Mouse (Mus musculus) thymus, postnatal 36 days (tissue): ENCODE results near the gene Sertm1.

Experiments
- DNase-seq, 2 experiments: peaks; one replicate each; pipeline ENCODE4 v3.0.0; 2022; ENCODE audit warnings: mixed read lengths in 2 of 2

The Sertm1 gene

DNA sequence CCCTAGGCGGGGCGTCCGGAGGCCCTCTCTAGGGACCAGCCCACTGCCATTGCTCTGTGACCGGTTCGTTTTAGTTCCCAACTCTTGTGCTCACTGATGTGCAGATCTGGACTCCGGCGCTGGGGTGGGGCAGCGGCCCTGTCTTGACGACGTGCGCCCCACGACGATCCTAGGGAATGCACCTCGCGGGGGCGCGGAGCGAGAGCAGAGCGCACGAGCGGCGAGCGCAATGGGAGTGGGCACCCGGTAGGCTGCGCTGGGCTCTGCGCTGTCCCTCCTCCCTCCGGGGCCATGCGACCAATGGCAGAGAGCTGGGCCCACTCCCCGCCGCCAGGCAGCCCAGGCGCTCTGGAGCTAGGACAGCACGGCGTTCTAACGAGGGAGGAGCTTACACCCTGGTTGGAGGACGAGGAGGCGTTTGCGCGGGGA, at the start of gene Sertm1:
Sertm1 (minus strand) TSS at position 245 of the 429 bp plus-strand sequence.
- no peak for DNase-seq

GRCm38 (mm10) chr3:54964948-54965506, 49.3 kb upstream of the Sertm1 start:
- no peak for DNase-seq

DNA sequence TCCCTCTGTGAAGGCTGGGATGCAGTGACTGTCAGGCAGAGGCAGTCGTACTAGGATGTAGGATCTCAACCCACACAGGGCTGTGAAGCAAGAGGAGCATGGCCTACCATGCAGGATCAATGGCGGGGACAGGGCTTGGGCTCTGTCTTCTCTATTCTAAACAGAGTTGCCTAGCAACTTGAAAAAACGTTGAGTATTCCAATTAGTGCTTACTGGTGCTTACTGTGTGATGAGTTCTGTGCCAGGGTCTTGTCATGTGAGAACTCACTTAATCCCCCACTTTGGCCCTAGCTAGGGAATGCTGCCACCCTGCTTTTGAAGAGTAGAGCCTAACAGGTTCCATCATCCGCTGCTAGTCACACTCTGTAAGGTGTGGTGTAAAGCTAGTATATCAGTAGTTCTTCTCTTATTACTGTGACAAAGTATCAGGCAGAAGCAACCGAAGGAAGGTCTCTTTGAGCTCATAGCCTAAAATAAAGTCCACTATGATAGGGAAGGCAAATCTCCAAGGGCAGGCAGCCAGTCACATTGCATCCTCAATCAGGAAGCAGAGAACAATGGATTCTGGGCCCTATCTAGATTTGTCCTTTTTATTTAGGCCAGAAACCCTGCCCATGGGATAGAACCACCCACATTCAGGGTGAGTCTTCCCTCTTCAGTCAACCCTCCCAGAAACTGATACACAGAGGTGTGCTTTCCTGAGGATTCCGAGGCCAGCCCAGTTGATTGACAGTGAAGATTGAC, 27.6 kb upstream of the Sertm1 start:
- no peak for DNase-seq

- no peak for DNase-seq
These were observed 18.8 kb upstream of the Sertm1 start for GRCm38 (mm10) chr3:54934535-54934934.

DNA sequence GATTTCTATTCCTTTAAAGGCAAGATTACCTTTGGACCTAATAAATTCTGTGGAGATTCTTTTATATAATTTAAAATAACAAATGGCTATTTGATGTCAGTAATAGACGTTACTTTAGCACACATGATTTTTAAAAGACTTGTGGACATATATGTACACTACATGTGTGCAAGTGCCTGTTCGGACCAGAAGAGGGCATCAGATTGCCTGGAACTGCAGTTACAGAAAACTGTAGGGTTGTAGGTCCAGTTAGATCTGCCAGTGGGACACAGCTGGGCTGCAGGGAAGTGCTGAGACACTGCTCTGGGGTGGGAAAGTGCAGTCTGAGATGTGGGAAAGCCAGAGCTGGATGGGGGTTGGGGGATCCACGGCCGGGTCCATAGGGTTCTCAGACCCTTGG, 16.9 kb upstream of the Sertm1 start:
- no peak for DNase-seq

GRCm38 (mm10) chr3:54920425-54920824, 4.7 kb upstream of the Sertm1 start:
- no peak for DNase-seq

DNA sequence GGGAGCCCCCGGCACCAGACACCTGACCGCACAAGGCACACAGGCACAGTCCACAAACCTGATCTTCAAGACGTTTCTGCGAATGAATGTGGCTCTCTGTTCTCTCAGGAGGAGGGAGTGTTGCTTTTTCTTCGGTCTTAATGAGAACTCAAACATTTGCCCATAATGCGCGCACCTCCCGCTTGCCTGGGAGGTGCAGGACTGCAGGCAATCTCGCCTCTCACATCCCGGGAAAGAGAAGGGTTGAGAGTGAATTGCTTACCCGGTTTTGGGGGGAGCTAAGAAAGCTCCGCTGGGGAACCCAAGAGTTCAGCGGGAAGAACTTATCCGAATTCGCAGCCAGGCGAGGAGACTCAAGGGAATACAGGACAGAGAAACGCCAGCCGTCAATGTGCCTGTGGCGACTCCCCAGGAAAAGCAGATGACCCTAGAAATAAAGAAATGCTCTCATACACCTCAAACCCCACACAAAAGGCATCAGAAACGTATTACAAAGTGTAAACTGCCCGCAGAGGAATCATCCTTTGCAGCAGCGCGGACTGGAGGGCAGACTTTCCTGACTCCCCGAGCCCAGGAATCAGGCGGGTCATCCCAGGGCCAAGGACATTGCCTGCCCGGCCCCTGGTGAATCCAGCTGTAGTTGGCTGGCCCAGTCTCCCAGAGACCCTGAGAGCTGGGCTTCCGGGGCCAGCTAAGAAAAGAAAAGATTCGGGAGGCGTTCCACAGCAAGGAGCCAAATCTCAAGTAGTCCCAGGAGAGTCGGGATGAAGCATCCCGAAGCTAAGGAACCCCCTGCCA, 643 bp downstream of the Sertm1 start:
- DNase-seq: no peak

DNA sequence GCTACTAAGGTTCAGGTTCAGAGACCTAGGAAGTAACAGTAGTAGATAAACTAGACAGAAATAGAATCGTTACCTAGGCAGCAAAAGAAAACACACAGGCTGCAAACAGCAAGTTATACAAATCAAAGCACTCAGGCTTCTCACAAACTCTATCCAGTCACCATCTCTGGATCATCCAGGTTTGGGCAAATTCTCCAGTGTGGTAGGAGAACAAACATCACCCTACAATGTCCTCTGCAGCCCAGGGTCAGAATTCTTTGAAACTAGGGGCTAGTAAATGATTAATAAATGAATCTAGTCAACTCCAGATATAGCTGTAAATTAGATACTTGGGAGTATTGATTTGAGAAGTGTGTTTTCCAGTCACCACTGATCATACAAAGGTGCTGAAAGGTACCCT, 6.8 kb downstream of the Sertm1 start:
- no peak for DNase-seq

DNA sequence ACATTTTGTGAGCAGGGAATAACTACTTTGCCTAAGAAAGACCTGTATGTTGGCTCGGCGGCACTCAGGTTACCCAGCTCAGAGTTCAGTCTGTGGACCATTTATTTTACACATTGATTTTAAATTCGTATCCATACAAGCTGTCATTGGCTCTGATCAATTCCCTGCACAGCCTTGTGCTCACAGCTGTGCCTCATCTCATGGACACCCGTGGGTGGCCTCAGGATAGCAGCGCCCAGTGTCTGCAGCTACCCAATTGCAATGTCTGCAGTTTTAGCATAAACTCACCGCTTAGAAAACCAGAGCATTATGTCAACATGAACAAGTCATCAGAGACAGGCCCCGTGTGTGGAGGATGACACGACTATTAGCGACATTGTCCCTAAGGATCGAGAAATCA, 17.7 kb downstream of the Sertm1 start:
- no peak for DNase-seq

GRCm38 (mm10) chr3:54894891-54895290, 20.8 kb downstream of the Sertm1 start:
- DNase-seq: no peak

- DNase-seq: no peak
These were observed 23.5 kb downstream of the Sertm1 start for GRCm38 (mm10) chr3:54892218-54892617.

- DNase-seq: no peak
These were observed 29.2 kb downstream of the Sertm1 start for GRCm38 (mm10) chr3:54886501-54886900.
